Mouse (Mus musculus): Measurements from ENCODE around the gene Dpy19l1. TPM values are rescaled to one million over a fixed set of nuclear protein-coding genes. Genes with fewer than 3 reads are reported as not detected.

Gene Dpy19l1
- total RNA-seq, 2 experiments from 2014 or later = 19.3 to 20.0 TPM

Other genes with a start within 250 kb of the Dpy19l1 start
- gene Cypt4, start 122.1 kb upstream of the Dpy19l1 start, total RNA-seq (2021) = not detected
- gene Dpy19l2, start 193.2 kb upstream of the Dpy19l1 start, total RNA-seq (2021) = under 1 TPM; 0.32 to 0.52 TPM

Measured in heart, postnatal 4 days (tissue).